Mouse (Mus musculus) intestine, postnatal 0 days (tissue): ENCODE results near the gene Steap3. TPM values are rescaled to one million over a fixed set of nuclear protein-coding genes. Genes with fewer than 3 reads are reported as not detected.

Experiments
- ATAC-seq: fragments of 200-750 bp; cut with Nextera tagmentation; 2 replicates; pipeline ENCODE4 v1.8.0; 2017; ENCODE audit warnings: mild to moderate bottlenecking, moderate TSS enrichment, moderate library complexity
- H3K27ac ChIP-seq: fragments of 300-500 bp; sonication (generic); 2 replicates; pipeline ENCODE4 v1.5.1; 2014; ENCODE audit warnings: mild to moderate bottlenecking, low read depth, low read length, moderate library complexity
- H3K27me3 ChIP-seq: fragments of 300-500 bp; sonication (generic); replicated peaks from 2 replicates; pipeline ENCODE4 v1.6.1; 2014; ENCODE audit warnings: low read length, mixed read lengths; ENCODE audit not compliant: control insufficient read depth, insufficient read depth
- H3K36me3 ChIP-seq: fragments of 300-500 bp; sonication (generic); 2 replicates; pipeline ENCODE4 v1.6.1; 2014; ENCODE audit warnings: mild to moderate bottlenecking, moderate library complexity; ENCODE audit not compliant: control insufficient read depth, insufficient read depth
- H3K4me1 ChIP-seq: fragments of 300-500 bp; sonication (generic); replicated peaks from 2 replicates; pipeline ENCODE4 v1.6.1; 2014; ENCODE audit warnings: antibody characterized with exemption, low read length, mixed read lengths; ENCODE audit not compliant: control insufficient read depth, insufficient read depth
- H3K4me2 ChIP-seq: fragments of 300-500 bp; sonication (generic); replicated peaks from 2 replicates; pipeline ENCODE4 v1.6.1; 2014; ENCODE audit warnings: low read depth, mild to moderate bottlenecking, moderate library complexity
- H3K4me3 ChIP-seq: fragments of 300-500 bp; sonication (generic); 2 replicates; pipeline ENCODE4 v1.5.1; 2014; ENCODE audit warnings: low read depth, low read length
- H3K9ac ChIP-seq: fragments of 300-500 bp; sonication (generic); 2 replicates; pipeline ENCODE4 v1.6.1; 2014; ENCODE audit warnings: mild to moderate bottlenecking, low read depth, low read length
- H3K9me3 ChIP-seq: fragments of 300-500 bp; sonication (generic); 2 replicates; pipeline ENCODE4 v1.6.1; 2016; ENCODE audit warnings: mixed run types; ENCODE audit not compliant: control insufficient read depth
- CTCF ChIP-seq: sonication (generic); IDR thresholded peaks from 2 replicates; pipeline ENCODE4 v1.5.1; 2016; ENCODE audit warnings: low read depth, mild to moderate bottlenecking, control low read depth, antibody characterized with exemption, moderate library complexity
- WGBS: fragments of 180-500 bp; shearing (Covaris S2); extraction: QIAGEN DNeasy Blood & Tissue Kit; methylation state at CpG from one replicate; pipeline ENCODE4 v1.1.7; 2014; 5-methylcytosine and 5-hydroxymethylcytosine counted together
- polyA plus RNA-seq: library from polyadenylated mRNA; unstranded; fragments of >200 nt; fragmentation: Nextera tagmentation; extraction: Ambion mirVana; gene quantifications from 2 replicates; pipeline ENCODE4 v1.2.1, GENCODE M21; 2015

Steap3 gene
- polyA plus RNA-seq, 1 experiment from 2014 or later, result 1.0 TPM

- ATAC-seq, result no peak
These were observed 73.6 kb downstream of the Steap3 start for GRCm38 (mm10) chr1:120198942-120199341.

GRCm38 (mm10) chr1:120198151-120198550 lies 74.4 kb downstream of the Steap3 start:
- ATAC-seq, result no peak
- no peaks in the 10 kb centered on the region for H3K27me3 ChIP-seq
- H3K9me3 ChIP-seq, result no peaks in the 10 kb centered on the region
- H3K4me2 ChIP-seq, result no peak overlapping the region
- H3K9ac ChIP-seq, result no peak overlapping the region
- no peaks in the 10 kb centered on the region for H3K36me3 ChIP-seq
- no peak overlapping the region for H3K27ac ChIP-seq
- no peak overlapping the region for H3K4me3 ChIP-seq
- H3K4me1 ChIP-seq, result no peaks in the 10 kb centered on the region
- WGBS, result 73% methylated on average over 3 of the region's 3 CpGs
- TF ChIP-seq CTCF, result no peak

More at GRCm38 (mm10) chr1:120198942-120199341, 73.6 kb downstream of the Steap3 start:
- H3K4me3 ChIP-seq, result no peak overlapping the region
- no peak overlapping the region for H3K27ac ChIP-seq
- 77% methylated on average over 4 of the region's 4 CpGs for WGBS
- H3K27me3 ChIP-seq, result no peaks in the 10 kb centered on the region
- H3K4me2 ChIP-seq, result no peak overlapping the region
- TF ChIP-seq CTCF, result no peak
- H3K36me3 ChIP-seq, result no peaks in the 10 kb centered on the region
- H3K9ac ChIP-seq, result no peak overlapping the region
- H3K9me3 ChIP-seq, result no peaks in the 10 kb centered on the region
- H3K4me1 ChIP-seq, result no peaks in the 10 kb centered on the region

GRCm38 (mm10) chr1:120197189-120197588 lies 75.3 kb downstream of the Steap3 start:
- TF ChIP-seq CTCF, result peak; percentile 97
- no peak for ATAC-seq
- no peak overlapping the region for H3K27ac ChIP-seq
- no peaks in the 10 kb centered on the region for H3K36me3 ChIP-seq
- H3K27me3 ChIP-seq, result no peaks in the 10 kb centered on the region
- no peaks in the 10 kb centered on the region for H3K4me1 ChIP-seq
- 16% methylated on average over 5 of the region's 5 CpGs for WGBS
- H3K9me3 ChIP-seq, result no peaks in the 10 kb centered on the region
- H3K4me2 ChIP-seq, result no peak overlapping the region
- no peak overlapping the region for H3K4me3 ChIP-seq
- H3K9ac ChIP-seq, result no peak overlapping the region

- Histone ChIP-seq H3K4me1 (no peaks in the 10 kb centered on the region), H3K36me3 (no peaks in the 10 kb centered on the region), H3K27me3 (no peaks in the 10 kb centered on the region), H3K9me3 (no peaks in the 10 kb centered on the region), H3K4me2 (no peak overlapping the region), H3K9ac (no peak overlapping the region), H3K4me3 (no peak overlapping the region), H3K27ac (no peak overlapping the region)
- TF ChIP-seq CTCF, result no peak
- 80% methylated on average over 2 of the region's 2 CpGs for WGBS
- no peak for ATAC-seq
These were observed 75.8 kb downstream of the Steap3 start for GRCm38 (mm10) chr1:120196724-120197123.

GRCm38 (mm10) chr1:120195947-120196346 lies 76.6 kb downstream of the Steap3 start:
- 35% methylated on average over 5 of the region's 5 CpGs for WGBS
- no peaks in the 10 kb centered on the region for H3K9me3 ChIP-seq

GRCm38 (mm10) chr1:120193586-120193985 lies 78.9 kb downstream of the Steap3 start:
- Histone ChIP-seq H3K4me2 (no peak overlapping the region), H3K9me3 (0 out of 2 replicates have a peak, but pooled peaks cover 3% of the 10 kb centered on the region), H3K9ac (no peak overlapping the region), H3K4me3 (no peak overlapping the region), H3K4me1 (no peaks in the 10 kb centered on the region), H3K27ac (no peak overlapping the region), H3K36me3 (no peaks in the 10 kb centered on the region), H3K27me3 (no peaks in the 10 kb centered on the region)
- ATAC-seq, result no peak
- WGBS, result 91% methylated on average over 10 of the region's 10 CpGs
- no peak for TF ChIP-seq CTCF

More at GRCm38 (mm10) chr1:120195947-120196346, 76.6 kb downstream of the Steap3 start:
- Histone ChIP-seq H3K4me3 (no peak overlapping the region), H3K9ac (no peak overlapping the region), H3K4me1 (no peaks in the 10 kb centered on the region), H3K36me3 (no peaks in the 10 kb centered on the region), H3K27ac (no peak overlapping the region), H3K27me3 (no peaks in the 10 kb centered on the region), H3K4me2 (no peak overlapping the region)
- no peak for TF ChIP-seq CTCF
- ATAC-seq, result no peak

- no peaks in the 10 kb centered on the region for H3K36me3 ChIP-seq
- TF ChIP-seq CTCF, result no peak
- H3K9me3 ChIP-seq, result 0 out of 2 replicates have a peak, but pooled peaks cover 3% of the 10 kb centered on the region
- no peak overlapping the region for H3K4me3 ChIP-seq
- no peak overlapping the region for H3K27ac ChIP-seq
- H3K27me3 ChIP-seq, result no peaks in the 10 kb centered on the region
- H3K9ac ChIP-seq, result no peak overlapping the region
- WGBS, result 70% methylated on average over 6 of the region's 6 CpGs
- H3K4me2 ChIP-seq, result no peak overlapping the region
- no peaks in the 10 kb centered on the region for H3K4me1 ChIP-seq
- ATAC-seq, result no peak
These were observed 80.2 kb downstream of the Steap3 start for GRCm38 (mm10) chr1:120192321-120192720.
